Mouse (Mus musculus): ENCODE results near the gene Nrgn.

The Nrgn gene

GRCm38 (mm10) chr9:37554279-37554678 is 1.6 kb upstream of the Nrgn start:
- DNase-seq: no peak

- DNase-seq: peak; percentile 18
Observed at GRCm38 (mm10) chr9:37551751-37552531, 763 bp downstream of the Nrgn start.

- no peak for DNase-seq
Observed at GRCm38 (mm10) chr9:37550435-37550834, 2.3 kb downstream of the Nrgn start.

GRCm38 (mm10) chr9:37546889-37547288 is 5.8 kb downstream of the Nrgn start:
- no peak for DNase-seq

- DNase-seq: no peak
Observed at GRCm38 (mm10) chr9:37545847-37546452, 6.8 kb downstream of the Nrgn start.

GRCm38 (mm10) chr9:37545166-37545610 is 7.5 kb downstream of the Nrgn start:
- DNase-seq: no peak

GRCm38 (mm10) chr9:37544447-37545165 is 8.1 kb downstream of the Nrgn start:
- peak; percentile 74 for DNase-seq

- no peak for DNase-seq
Observed at GRCm38 (mm10) chr9:37543869-37544440, 8.7 kb downstream of the Nrgn start.

- no peak for DNase-seq
Observed at GRCm38 (mm10) chr9:37541851-37542642, 10.7 kb downstream of the Nrgn start.

- DNase-seq: no peak
Observed at GRCm38 (mm10) chr9:37540701-37541575, 11.8 kb downstream of the Nrgn start.

GRCm38 (mm10) chr9:37540226-37540625 is 12.5 kb downstream of the Nrgn start:
- DNase-seq: no peak

GRCm38 (mm10) chr9:37539170-37540025 is 13.3 kb downstream of the Nrgn start, which contains the start of gene Vsig2:
Gene Vsig2 (plus strand): TSS chr9:37539255.
- DNase-seq: peak; percentile 20

- DNase-seq: no peak
Observed at GRCm38 (mm10) chr9:37537658-37538250, 14.9 kb downstream of the Nrgn start.

GRCm38 (mm10) chr9:37536851-37537250 is 15.9 kb downstream of the Nrgn start:
- DNase-seq: no peak

- DNase-seq: peak; percentile 81
Observed at GRCm38 (mm10) chr9:37530888-37531705, 21.6 kb downstream of the Nrgn start.

GRCm38 (mm10) chr9:37530031-37530887 is 22.4 kb downstream of the Nrgn start:
- peak; percentile 67 for DNase-seq

- no peak for DNase-seq
Observed at GRCm38 (mm10) chr9:37528225-37528970, 24.3 kb downstream of the Nrgn start.

All from embryo, embryonic 11 days (tissue).